Mouse (Mus musculus): ENCODE results near the gene Ercc5. TPM values are rescaled to one million over a fixed set of nuclear protein-coding genes. Genes with fewer than 3 reads are reported as not detected.
A peak's percentile ranks its signal among the peaks of the same experiment; 100 is the strongest.

Gene Ercc5
- total RNA-seq (2015; ENCODE audit: low replicate concordance): 2.5 and 6.7 TPM in 2 replicates
- 5.5 and 6.5 TPM in 2 replicates for total RNA-seq (2017; ENCODE audit: low replicate concordance)

DNA sequence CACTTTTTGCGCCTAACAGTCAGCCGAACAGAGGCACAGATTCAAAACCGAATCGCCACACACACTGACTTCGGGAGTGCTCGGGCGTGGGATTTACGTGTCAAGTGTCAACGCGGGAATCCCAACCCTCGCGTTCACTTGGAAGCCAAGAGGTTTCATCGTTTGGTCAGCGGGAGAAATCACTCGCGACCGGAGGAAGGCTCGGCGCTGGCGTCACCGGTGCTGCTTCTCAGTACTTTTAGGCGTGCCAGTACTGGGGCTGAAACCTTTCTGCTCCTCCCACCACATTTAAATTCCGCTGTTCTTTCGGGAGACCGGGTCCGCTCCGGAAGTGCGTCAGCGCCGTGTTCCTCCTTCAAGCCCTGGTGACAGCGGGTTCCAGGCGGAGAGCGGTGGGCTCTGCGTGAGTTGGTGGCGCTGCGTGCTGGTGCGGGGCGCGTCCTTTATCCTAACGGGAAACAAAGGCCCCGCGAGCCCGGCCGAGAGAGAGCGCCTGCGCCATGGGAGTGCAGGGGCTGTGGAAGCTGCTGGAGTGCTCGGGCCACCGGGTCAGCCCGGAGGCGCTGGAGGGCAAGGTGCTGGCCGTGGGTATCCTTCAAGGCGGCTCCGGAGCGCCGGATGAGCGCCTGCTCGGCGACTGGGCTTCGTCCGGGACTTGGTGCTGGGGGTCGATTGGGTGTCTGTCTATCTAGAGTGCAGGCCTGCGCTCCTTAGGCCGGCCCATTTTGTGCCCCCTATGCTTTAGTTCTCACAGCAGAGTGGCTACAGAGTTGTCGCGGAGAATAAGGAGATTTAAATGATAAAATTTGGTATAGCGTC lies at the start of gene Ercc5:
TSS of gene Ercc5 (plus strand) at position 182 of the 819 bp plus-strand sequence.
- peak; percentile 94 for ATAC-seq (replicated peaks; ENCODE audit: low FRiP score, poor library complexity, severe bottlenecking)

DNA sequence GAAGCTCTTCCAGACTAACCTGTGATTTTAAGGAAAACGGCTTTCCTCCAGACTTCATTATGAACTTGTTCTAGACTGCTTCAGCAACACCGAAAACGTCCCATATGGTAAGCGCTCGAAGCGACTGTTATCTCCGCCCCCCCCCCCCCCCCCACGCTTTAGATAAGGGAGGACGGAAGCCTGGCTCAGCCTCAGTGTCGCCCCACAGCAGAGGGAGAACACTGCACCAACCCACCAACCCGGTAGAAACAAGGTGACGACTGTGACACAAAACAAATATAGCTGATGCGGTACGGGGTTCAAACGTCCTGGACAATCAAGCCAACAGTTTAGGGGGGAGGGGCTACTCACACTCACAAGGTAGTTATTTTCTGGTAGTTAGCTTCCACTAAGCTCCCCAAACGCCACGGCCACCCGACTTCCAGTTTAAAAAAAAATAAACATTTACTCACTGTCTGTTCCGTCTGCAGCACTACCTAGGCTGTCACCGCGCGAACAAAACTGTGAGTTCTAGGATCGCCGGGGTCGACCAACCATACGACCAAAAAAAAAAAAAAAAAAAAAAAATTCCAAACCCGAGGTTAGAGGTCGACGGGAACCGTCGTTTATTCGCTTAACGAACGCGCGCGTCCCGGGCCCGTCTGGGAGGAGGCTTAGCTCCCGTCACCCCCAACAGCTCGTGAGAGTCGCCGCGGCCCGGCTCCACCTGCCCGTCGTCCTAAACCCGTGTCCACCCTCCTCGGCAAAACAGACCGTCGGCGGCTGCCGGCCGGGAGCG lies 45.9 kb upstream of the Ercc5 start:
- ATAC-seq (replicated peaks; ENCODE audit: low FRiP score, poor library complexity, severe bottlenecking): peak; percentile 65

DNA sequence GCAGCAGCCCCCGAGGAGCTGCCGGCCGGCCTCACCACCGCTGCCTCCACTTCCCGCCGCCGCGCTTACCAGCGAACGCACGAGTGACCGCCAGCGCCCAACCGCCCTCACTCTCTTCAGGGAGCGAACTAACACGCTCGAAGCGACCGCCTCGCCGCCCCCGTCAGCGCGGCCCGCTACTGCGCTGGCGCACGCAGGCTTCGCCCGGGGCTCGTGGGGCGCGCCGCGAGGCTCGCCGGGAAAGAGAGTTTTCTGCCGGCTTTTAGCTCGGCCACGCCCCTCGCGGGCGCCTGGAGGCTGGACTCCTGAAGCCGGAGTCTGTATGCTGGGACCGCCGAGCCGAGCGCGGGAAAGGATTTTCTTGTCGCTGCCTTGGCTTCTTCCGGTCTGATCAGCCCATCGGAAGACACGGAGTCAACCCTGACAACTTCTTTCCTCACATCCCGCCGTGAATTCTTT lies 45.3 kb upstream of the Ercc5 start, which contains the start of gene Tex30:
TSS of gene Tex30 (minus strand) at position 183 of the 459 bp plus-strand sequence.
- ATAC-seq (replicated peaks; ENCODE audit: low FRiP score, poor library complexity, severe bottlenecking): peak; percentile 97

DNA sequence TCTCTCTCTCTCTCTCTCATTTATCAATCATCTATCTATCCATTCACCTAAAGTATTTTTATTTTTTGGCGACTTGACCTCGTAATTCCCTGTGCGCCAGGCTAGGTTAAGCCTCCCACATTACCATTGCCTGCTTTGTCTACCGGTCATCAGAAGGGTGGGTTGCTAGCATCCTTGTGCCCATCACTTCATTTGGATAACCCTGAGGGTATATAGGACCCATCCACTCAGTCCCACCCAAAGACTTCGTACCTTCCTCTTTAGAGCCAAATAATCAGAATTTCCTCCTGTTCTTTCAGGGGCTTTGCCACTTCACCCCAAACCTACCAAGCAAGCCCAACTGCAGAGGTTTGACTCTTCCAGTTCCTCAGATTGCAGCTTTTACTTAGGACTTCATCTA lies 44.6 kb upstream of the Ercc5 start:
- ATAC-seq (replicated peaks; ENCODE audit: low FRiP score, poor library complexity, severe bottlenecking): no peak

DNA sequence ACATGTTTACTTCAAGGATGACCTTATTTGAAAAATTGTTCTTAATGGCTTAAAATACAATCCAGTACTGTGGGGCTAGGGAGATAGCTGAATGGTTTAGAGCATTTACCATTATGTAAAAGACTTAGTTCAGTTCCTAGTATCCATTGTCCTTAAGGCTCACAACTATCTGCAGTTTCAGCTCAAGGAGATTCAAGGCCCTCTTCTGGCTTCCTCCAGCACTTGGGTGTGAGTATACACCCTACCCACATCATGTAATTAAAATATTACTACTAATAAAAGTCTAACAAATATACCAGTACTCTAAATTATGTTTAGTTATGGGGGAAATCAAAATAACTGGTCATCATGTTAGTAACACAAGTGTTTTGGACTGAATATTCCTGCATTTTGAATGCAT lies 30.0 kb upstream of the Ercc5 start:
- no peak for ATAC-seq (replicated peaks; ENCODE audit: low FRiP score, poor library complexity, severe bottlenecking)

DNA sequence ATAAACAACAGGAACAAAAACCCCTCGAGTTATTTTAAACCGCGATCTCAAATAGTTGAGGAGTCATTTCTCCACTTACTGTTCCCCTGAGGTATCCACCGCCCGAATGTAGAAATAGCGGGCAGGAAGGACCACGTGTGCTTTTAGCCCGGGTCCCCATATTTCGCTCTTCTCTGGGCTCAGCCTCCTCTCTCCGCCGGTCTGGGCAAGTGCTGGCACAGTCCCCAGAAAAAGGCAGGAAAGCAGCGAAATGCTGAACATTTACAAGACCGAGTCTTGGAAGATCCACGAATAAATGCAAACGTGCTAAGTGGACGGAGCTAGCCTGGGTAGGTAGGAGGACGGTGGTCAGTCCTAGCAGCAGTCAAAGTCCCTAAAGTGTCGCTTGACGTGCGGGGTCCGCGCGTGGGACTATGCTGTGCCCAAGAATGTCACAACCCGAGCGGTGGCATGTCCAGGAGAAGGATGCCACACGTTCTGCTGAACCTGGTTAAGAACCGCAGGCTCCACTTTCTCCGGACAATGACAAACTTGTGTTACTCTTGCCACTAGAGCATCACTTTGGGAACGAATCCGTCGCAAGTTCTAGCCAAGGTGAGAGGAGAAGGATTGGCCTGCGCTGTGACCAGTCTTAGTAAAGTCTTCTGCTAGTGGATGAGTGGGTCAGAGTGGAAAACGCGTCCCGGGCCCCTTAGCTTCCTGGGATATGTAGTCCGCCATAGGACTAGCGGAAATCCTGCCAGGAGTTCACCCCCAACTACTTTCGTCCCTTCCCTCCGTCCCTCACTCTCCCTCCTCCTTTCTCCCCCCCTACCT lies 29.1 kb upstream of the Ercc5 start, which contains the start of the genes Kdelc1 and Bivm:
TSS of gene Kdelc1 (minus strand) at position 570 of the 816 bp plus-strand sequence.
TSS of gene Bivm (plus strand) at position 719 of the 816 bp plus-strand sequence.
- ATAC-seq (replicated peaks; ENCODE audit: low FRiP score, poor library complexity, severe bottlenecking): peak; percentile 75

DNA sequence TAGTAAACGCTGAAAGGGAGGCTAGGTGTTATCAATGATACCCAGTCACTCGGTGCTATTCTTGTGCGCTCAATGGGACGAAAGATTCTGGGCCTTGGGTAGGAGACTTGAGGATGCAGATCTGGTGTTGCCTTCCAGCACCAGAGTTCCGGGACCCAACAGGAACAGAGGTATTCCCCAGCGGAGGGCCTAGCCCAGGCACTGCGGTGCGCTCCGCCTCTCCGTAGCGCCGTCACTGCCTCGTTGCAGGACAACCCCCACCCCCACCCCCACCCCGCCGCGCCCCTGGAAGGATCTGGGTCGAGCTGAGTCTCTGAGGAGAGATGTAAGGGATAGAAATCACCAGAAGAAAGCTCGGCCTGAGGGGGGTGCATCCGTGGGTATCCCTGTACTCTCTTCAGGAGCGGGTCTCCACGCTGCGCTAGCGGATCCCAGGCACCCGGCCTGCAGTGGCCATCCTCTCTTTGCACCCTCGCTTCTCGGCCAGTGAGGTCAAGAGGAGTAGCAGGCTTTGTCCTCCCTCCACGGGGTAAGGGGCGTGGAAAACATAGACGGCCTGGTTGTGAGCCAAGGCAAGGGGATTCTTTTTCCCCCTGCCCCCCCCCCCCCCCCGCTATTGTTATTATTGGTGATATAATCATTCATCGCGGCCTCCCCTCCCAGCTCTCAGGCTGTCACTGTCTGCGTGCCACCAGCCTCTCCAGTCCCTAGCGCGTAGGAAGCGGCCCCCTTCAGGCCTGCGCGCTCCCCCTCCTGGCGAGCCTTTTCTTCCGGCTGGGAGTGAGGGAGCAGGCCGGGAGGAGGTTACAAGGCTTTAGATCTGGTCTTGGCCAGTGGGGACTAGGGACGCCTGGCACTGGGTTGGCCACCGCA lies 28.1 kb upstream of the Ercc5 start:
- ATAC-seq (replicated peaks; ENCODE audit: low FRiP score, poor library complexity, severe bottlenecking): peak; percentile 65

DNA sequence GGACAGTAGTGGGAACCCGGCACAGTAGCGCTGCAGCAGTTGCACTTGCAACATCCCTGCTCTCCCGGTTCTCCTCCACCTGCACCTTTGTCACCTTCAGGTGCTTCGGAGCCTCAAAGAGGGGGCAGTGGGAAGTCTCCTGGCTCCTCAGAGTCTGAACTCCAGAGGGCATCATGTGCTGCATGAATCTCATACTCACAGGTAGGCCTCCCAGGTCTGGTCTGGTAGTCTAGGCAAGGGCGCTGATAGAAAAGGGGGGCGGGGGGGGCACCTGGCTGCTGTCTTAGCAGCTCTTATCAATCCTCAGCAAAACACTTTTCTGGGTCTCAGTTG lies 27.5 kb upstream of the Ercc5 start:
- ATAC-seq (replicated peaks; ENCODE audit: low FRiP score, poor library complexity, severe bottlenecking): no peak

DNA sequence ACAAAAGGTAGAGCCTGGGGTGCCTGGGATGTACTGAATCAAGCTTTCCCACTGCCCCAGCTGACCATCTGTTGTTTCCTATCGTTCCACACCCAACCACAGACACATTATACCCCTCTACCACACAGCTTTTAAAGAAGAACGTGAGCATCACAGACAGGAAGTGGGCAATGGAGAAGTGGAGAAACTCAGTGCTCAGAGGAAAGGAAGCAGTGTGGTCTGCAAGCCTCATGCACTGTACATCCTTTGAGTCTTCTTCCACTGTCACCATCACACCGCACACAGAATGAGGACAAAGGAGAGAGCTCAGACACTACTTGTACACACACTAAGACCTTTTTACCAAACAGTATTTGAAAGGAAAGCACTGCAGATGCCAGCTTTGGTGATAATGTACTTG lies 25.3 kb upstream of the Ercc5 start:
- ATAC-seq (replicated peaks; ENCODE audit: low FRiP score, poor library complexity, severe bottlenecking): no peak

DNA sequence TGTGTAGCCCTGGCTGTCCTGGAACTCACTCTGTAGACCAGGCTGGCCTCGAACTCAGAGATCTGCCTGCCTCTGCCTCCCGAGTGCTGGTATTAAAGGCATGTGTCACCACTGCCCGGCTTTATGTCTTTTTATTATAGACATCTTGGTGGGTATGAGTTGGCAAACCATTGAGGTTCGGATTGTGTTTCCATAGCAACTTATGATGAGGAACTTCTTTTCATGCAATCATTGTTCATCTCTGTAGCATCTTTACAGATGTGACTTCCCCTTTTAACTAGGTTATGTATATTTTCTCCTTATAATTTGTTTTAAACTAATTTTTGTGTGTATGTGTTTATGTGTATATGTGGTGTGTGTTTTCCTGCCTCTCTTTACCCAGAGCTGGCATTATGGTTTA lies 22.0 kb upstream of the Ercc5 start:
- no peak for ATAC-seq (replicated peaks; ENCODE audit: low FRiP score, poor library complexity, severe bottlenecking)

DNA sequence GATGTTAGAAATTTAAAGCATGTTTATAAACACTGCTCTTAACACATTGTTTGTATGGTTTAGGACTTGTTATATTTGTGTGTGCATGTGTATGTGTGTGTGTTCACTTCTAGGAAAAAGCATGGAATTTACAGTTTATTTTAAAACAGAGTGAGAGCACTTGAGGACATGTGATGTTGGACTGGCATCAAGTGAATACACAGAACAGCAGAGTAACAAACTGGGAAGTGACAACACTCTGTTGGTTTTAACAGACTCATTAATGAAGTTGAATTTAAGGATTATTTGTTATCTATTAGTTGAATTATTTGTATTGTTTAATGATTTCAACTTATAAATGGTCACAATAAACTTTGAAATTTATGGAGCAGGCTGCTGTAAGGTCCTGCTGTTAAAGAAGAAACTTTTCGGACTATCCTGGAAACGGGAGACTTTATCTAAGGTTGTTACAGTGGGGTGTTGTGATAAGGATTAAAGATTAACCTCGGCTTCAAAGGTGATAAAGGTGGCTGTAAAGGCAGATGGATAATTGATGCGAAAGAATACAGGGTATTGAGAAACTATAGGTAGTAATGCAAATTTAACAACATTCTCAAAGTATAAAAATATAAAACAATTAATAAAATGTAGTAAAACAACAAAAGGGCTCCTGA lies 17.5 kb upstream of the Ercc5 start:
- ATAC-seq (replicated peaks; ENCODE audit: low FRiP score, poor library complexity, severe bottlenecking): no peak

DNA sequence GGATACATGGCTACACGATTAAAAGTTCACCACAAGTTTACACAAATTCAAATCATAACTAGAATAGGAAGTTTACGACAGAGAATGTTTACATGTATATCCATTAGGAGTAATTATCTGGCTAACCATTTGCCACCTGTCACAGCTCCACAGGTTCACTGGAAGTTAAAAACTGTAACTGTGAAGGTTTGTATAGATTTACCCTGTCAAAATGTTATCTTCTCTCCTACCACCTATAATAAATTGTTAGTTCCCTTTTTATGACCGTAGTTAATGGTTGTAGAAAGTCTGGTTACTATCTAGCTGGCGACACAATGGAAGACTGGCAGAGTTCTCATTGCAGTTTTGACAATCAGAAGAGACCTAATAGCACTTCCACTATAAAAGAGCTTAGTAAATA lies 7.3 kb upstream of the Ercc5 start:
- no peak for ATAC-seq (replicated peaks; ENCODE audit: low FRiP score, poor library complexity, severe bottlenecking)

DNA sequence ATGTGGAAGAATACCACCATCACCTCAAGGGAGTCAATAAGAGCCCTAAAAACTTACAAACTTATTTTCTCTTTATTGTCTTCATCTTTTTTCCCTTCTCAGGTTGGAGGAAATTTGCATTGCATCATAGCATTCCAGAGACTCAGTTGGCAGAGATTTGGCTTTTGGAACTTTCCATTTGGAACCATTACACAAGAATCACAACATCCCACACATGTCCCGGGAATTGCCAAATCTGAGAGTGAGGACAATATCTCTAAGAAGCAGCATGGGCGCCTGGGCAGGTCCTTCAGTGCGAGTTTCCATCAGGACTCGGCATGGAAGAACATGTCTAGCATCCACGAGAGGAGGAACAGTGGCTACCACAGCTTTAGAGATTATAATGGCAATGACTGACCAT lies 4.8 kb upstream of the Ercc5 start:
- ATAC-seq (replicated peaks; ENCODE audit: low FRiP score, poor library complexity, severe bottlenecking): no peak

DNA sequence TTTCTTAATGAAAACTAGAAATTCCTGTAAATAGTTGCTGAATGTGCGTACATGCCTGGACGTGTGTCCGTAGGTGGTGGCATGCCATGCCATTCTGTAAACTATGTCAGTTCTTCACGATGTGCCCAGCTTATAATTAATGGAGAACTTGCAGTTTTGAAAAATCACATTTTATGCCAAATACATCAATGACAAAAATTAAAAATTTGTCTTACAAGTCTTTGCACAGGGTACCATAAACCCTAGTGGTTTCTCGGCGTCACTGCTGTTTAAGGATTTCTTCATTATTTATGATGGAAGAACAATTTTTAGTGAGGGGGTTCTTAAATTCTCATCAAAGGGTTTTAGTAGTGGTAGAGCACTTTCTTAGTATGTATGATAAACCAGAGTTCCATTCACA lies 1.2 kb downstream of the Ercc5 start:
- ATAC-seq (replicated peaks; ENCODE audit: low FRiP score, poor library complexity, severe bottlenecking): no peak

DNA sequence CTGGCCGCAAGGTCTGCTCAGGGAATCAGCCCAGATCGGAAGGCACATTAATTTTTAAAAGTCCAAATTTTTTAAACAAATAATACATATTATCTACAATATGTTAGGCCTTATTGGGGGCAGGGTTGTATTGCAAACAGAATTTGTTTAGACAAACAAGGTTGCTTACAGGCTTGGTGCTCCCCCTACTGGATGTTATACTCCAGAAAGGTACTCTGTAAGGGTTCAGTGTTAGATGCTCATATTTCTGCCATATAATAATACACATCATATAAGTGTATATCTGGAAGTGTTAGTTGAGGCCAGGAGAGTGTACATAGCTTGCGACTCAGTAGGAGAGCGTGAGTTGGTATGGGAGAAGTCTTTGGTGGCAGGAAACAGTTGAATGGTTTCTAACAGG lies 7.7 kb downstream of the Ercc5 start:
- ATAC-seq (replicated peaks; ENCODE audit: low FRiP score, poor library complexity, severe bottlenecking): no peak

DNA sequence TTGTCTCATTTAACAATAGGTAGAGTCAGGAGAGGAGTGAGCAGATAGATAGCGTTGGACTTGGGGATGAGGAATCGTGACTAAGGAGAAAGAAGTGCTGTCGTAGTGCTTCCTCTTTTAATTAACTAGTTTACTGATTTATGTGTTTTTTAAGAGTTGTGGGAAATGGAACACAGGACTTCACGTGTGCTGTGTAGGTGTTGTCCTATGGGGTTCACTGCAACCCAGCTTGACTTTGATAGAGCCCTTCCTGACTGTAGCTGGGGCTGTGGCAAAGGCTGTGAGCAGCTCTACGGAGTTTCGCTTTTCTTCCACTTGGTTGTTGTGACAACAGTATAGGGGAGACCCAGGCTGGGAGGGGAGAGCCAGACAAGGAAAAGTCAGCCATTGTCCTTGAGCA lies 10.8 kb downstream of the Ercc5 start:
- ATAC-seq (replicated peaks; ENCODE audit: low FRiP score, poor library complexity, severe bottlenecking): no peak

DNA sequence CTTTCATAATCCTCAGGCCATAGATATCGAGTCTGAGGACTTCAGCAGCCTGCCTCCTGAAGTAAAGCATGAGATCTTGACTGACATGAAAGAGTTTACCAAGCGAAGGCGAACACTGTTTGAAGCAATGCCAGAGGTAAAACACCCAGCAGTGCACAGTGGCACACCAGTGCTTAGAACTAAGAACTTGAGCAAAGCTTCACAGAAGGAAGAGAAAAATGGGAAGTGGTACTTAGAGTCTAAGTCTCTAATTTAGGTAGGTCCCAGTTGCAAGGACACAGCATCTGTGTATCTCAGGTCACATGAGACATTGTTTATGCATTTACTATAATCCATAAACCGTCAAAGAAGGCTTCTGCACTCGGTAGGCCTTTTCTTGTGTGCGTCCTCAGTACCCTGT lies 14.3 kb downstream of the Ercc5 start:
- no peak for ATAC-seq (replicated peaks; ENCODE audit: low FRiP score, poor library complexity, severe bottlenecking)

DNA sequence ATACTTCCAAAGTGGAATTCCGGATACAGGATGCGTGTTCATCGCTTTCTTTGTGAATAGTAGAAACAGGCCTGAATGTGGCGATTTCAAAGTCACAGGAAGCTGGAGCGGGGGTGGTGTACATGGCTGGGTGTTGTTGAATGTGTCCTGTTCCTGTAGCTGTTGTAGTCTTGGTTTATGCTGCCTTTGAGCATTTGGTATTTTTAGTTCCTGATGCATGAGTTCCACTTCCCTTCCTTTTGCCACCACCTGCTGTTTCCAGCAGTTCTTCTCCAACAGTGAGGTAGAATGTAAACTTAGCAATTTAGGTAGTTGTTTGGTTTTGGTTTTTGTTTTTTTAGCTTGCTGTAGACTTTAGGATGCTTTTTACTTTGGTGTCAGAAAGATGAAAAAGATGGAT lies 14.8 kb downstream of the Ercc5 start:
- no peak for ATAC-seq (replicated peaks; ENCODE audit: low FRiP score, poor library complexity, severe bottlenecking)

Measured in erythroid progenitor cell, adult 5-6 weeks (primary cell).